Mouse (Mus musculus): ENCODE measurements around the gene Rmdn2.

- TF ChIP-seq CTCF (IDR thresholded peaks at IDR 0.05; ENCODE audit: low read depth, low read length) (no peak), POLR2A (IDR thresholded peaks at IDR 0.05; ENCODE audit: extremely low read depth, insufficient read depth, low read length) (no peak)
These were observed 127.3 kb downstream of the Rmdn2 start for GRCm38 (mm10) chr17:79738847-79739498.

Data from liver, adult 2 months (tissue).